Mouse (Mus musculus): Measurements from ENCODE around the gene St3gal6. TPM values are rescaled to one million over a fixed set of nuclear protein-coding genes. Genes with fewer than 3 reads are reported as not detected.
A peak's percentile ranks its signal among the peaks of the same experiment; 100 is the strongest.

Gene St3gal6
- 8.3 and 8.5 TPM in 2 replicates for polyA plus RNA-seq (2014; fragmentation: Nextera tagmentation; extraction: Ambion mirVana)

DNA sequence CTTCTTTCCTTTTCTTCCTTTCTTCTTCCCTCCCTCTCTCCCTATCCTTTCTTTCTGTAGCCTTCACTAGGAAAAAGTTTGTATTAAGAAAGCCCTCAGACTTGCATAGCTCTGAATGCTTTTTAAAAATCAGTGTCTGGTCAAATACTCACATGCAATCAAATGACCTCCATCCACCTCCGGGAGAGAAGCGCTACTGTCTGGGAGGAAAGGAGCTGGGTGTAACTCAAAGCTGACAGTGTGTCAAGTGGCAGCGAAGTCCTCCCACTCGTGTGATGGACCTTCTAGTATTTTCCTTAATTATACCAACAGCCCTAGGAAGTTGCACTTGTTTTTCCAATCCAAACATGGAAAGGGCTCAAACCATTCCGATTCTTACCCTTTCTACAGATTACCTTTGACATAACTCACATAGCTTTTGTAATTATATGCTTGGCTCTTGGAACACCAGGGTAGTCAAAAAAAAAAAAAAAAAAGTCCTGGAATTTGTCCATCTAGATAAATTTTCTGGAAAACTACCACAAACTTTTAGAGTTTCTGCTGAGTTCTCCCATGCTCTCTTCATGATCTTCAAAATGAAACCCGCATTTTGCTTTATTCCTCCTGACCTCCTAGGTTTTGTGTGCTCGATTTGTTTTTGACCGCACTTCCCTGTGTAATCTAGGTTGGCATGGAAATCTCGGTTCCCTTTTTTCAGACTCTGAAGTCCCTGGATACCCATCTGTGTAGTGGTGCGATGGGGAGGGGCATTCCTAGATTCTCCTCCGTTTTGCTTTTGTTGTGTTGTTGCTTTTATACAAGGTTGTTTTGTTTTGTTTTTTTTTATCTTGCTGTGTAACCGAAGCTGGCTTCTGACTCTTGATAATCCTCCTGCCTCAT is at the start of gene St3gal6:
Gene St3gal6 (minus strand): TSS at position 272 of the 879 bp plus-strand sequence.
- 90% methylated on average over 12 of the region's 12 CpGs for WGBS
- peaks cover 9% of the 10 kb centered on the region for H3K9me3 ChIP-seq (ENCODE audit: control insufficient read depth, low read length)
- peak within 1 kb of the TSS; percentile 66 for H3K27ac ChIP-seq (replicated peaks; ENCODE audit: low read depth, low read length)
- H3K4me1 ChIP-seq (ENCODE audit: control insufficient read depth, insufficient read depth, low read length), result no peaks in the 10 kb centered on the region
- H3K27me3 ChIP-seq (ENCODE audit: control insufficient read depth, insufficient read depth, low read length), result peaks cover 4% of the 10 kb centered on the region; the same call in 1 of the 2 replicates
- no peak for ATAC-seq (ENCODE audit: low FRiP score, low TSS enrichment)
- DNase-seq, result no peak
- H3K4me2 ChIP-seq (ENCODE audit: low read length), result peak within 1 kb of the TSS; percentile 95
- H3K9ac ChIP-seq (replicated peaks; ENCODE audit: low read length), result peak within 1 kb of the TSS; percentile 73
- peak within 1 kb of the TSS; percentile 78 for H3K4me3 ChIP-seq (replicated peaks; ENCODE audit: low read depth, low read length)
- no peaks in the 10 kb centered on the region for H3K36me3 ChIP-seq (ENCODE audit: control insufficient read depth, insufficient read depth, low read length)

- no peaks in the 10 kb centered on the region for H3K9me3 ChIP-seq (ENCODE audit: control insufficient read depth, low read length)
- no peak for DNase-seq
- no peaks in the 10 kb centered on the region for H3K36me3 ChIP-seq (ENCODE audit: control insufficient read depth, insufficient read depth, low read length)
- H3K4me2 ChIP-seq (ENCODE audit: low read length), result no peak overlapping the region
- no peaks in the 10 kb centered on the region for H3K27me3 ChIP-seq (ENCODE audit: control insufficient read depth, insufficient read depth, low read length)
- H3K27ac ChIP-seq (replicated peaks; ENCODE audit: low read depth, low read length), result no peak overlapping the region
- H3K9ac ChIP-seq (replicated peaks; ENCODE audit: low read length), result no peak overlapping the region
- ATAC-seq (ENCODE audit: low FRiP score, low TSS enrichment), result no peak
- no peak overlapping the region for H3K4me3 ChIP-seq (replicated peaks; ENCODE audit: low read depth, low read length)
- no peaks in the 10 kb centered on the region for H3K4me1 ChIP-seq (ENCODE audit: control insufficient read depth, insufficient read depth, low read length)
Observed at GRCm38 (mm10) chr16:58570694-58571264, 46.7 kb upstream of the St3gal6 start.

GRCm38 (mm10) chr16:58561196-58561595 is 37.2 kb upstream of the St3gal6 start:
- no peak overlapping the region for H3K27ac ChIP-seq (replicated peaks; ENCODE audit: low read depth, low read length)
- 90% methylated on average over 2 of the region's 2 CpGs for WGBS
- H3K4me1 ChIP-seq (ENCODE audit: control insufficient read depth, insufficient read depth, low read length), result no peaks in the 10 kb centered on the region
- no peaks in the 10 kb centered on the region for H3K27me3 ChIP-seq (ENCODE audit: control insufficient read depth, insufficient read depth, low read length)
- no peak overlapping the region for H3K4me2 ChIP-seq (ENCODE audit: low read length)
- no peak overlapping the region for H3K4me3 ChIP-seq (replicated peaks; ENCODE audit: low read depth, low read length)
- no peaks in the 10 kb centered on the region for H3K36me3 ChIP-seq (ENCODE audit: control insufficient read depth, insufficient read depth, low read length)
- DNase-seq (no peak), ATAC-seq (ENCODE audit: low FRiP score, low TSS enrichment) (no peak)
- H3K9ac ChIP-seq (replicated peaks; ENCODE audit: low read length), result no peak overlapping the region
- H3K9me3 ChIP-seq (ENCODE audit: control insufficient read depth, low read length), result no peaks in the 10 kb centered on the region

GRCm38 (mm10) chr16:58556067-58556830 is 32.2 kb upstream of the St3gal6 start:
- 77% methylated on average over 4 of the region's 4 CpGs for WGBS

GRCm38 (mm10) chr16:58554673-58555072 is 30.6 kb upstream of the St3gal6 start:
- no peaks in the 10 kb centered on the region for H3K9me3 ChIP-seq (ENCODE audit: control insufficient read depth, low read length)
- H3K9ac ChIP-seq (replicated peaks; ENCODE audit: low read length), result no peak overlapping the region
- H3K4me3 ChIP-seq (replicated peaks; ENCODE audit: low read depth, low read length), result no peak overlapping the region
- no peaks in the 10 kb centered on the region for H3K4me1 ChIP-seq (ENCODE audit: control insufficient read depth, insufficient read depth, low read length)
- no peaks in the 10 kb centered on the region for H3K36me3 ChIP-seq (ENCODE audit: control insufficient read depth, insufficient read depth, low read length)
- DNase-seq, result no peak
- 73% methylated on average over 1 of the region's 1 CpGs for WGBS
- no peak overlapping the region for H3K27ac ChIP-seq (replicated peaks; ENCODE audit: low read depth, low read length)
- no peak overlapping the region for H3K4me2 ChIP-seq (ENCODE audit: low read length)
- H3K27me3 ChIP-seq (ENCODE audit: control insufficient read depth, insufficient read depth, low read length), result no peaks in the 10 kb centered on the region
- no peak for ATAC-seq (ENCODE audit: low FRiP score, low TSS enrichment)

More at GRCm38 (mm10) chr16:58556067-58556830, 32.2 kb upstream of the St3gal6 start:
- H3K4me1 ChIP-seq (ENCODE audit: control insufficient read depth, insufficient read depth, low read length), result no peaks in the 10 kb centered on the region
- ATAC-seq (ENCODE audit: low FRiP score, low TSS enrichment), result no peak
- no peaks in the 10 kb centered on the region for H3K9me3 ChIP-seq (ENCODE audit: control insufficient read depth, low read length)
- DNase-seq, result no peak
- no peak overlapping the region for H3K27ac ChIP-seq (replicated peaks; ENCODE audit: low read depth, low read length)
- H3K9ac ChIP-seq (replicated peaks; ENCODE audit: low read length), result no peak overlapping the region
- no peaks in the 10 kb centered on the region for H3K27me3 ChIP-seq (ENCODE audit: control insufficient read depth, insufficient read depth, low read length)
- no peaks in the 10 kb centered on the region for H3K36me3 ChIP-seq (ENCODE audit: control insufficient read depth, insufficient read depth, low read length)
- H3K4me3 ChIP-seq (replicated peaks; ENCODE audit: low read depth, low read length), result no peak overlapping the region
- H3K4me2 ChIP-seq (ENCODE audit: low read length), result no peak overlapping the region

DNA sequence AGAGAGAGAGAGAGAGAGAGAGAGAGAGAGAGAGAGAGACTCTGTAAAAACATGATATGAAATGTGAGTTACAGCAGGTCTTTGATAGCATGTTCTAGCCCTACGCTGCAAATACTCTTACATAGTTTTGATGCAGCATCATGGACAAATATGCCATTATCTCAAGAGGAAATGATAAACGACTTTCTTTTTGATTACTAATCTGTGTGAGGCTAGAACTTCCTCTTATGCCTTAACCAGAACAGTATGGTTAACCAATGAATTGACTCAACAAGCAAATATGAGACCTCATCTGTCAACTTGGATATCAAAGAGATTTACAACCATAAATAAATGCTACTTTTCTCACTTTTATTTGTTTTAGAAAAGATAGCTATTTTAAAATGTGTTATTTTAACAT is 24.0 kb upstream of the St3gal6 start:
- Histone ChIP-seq H3K4me1 (ENCODE audit: control insufficient read depth, insufficient read depth, low read length) (no peaks in the 10 kb centered on the region), H3K4me2 (ENCODE audit: low read length) (no peak overlapping the region), H3K27ac (replicated peaks; ENCODE audit: low read depth, low read length) (no peak overlapping the region), H3K9me3 (ENCODE audit: control insufficient read depth, low read length) (no peaks in the 10 kb centered on the region), H3K4me3 (replicated peaks; ENCODE audit: low read depth, low read length) (no peak overlapping the region), H3K9ac (replicated peaks; ENCODE audit: low read length) (no peak overlapping the region), H3K36me3 (ENCODE audit: control insufficient read depth, insufficient read depth, low read length) (no peaks in the 10 kb centered on the region), H3K27me3 (ENCODE audit: control insufficient read depth, insufficient read depth, low read length) (no peaks in the 10 kb centered on the region)
- DNase-seq (no peak), ATAC-seq (ENCODE audit: low FRiP score, low TSS enrichment) (no peak)
- WGBS, result 80% methylated on average over 2 of the region's 2 CpGs

GRCm38 (mm10) chr16:58546128-58546527 is 22.1 kb upstream of the St3gal6 start:
- H3K4me2 ChIP-seq (ENCODE audit: low read length), result no peak overlapping the region
- no peaks in the 10 kb centered on the region for H3K9me3 ChIP-seq (ENCODE audit: control insufficient read depth, low read length)
- ATAC-seq (ENCODE audit: low FRiP score, low TSS enrichment) (no peak), DNase-seq (no peak)
- no peaks in the 10 kb centered on the region for H3K27me3 ChIP-seq (ENCODE audit: control insufficient read depth, insufficient read depth, low read length)
- no peak overlapping the region for H3K27ac ChIP-seq (replicated peaks; ENCODE audit: low read depth, low read length)
- no peak overlapping the region for H3K9ac ChIP-seq (replicated peaks; ENCODE audit: low read length)
- H3K4me3 ChIP-seq (replicated peaks; ENCODE audit: low read depth, low read length), result no peak overlapping the region
- no peaks in the 10 kb centered on the region for H3K36me3 ChIP-seq (ENCODE audit: control insufficient read depth, insufficient read depth, low read length)
- no peaks in the 10 kb centered on the region for H3K4me1 ChIP-seq (ENCODE audit: control insufficient read depth, insufficient read depth, low read length)
- WGBS, result 75% methylated on average over 1 of the region's 1 CpGs

DNA sequence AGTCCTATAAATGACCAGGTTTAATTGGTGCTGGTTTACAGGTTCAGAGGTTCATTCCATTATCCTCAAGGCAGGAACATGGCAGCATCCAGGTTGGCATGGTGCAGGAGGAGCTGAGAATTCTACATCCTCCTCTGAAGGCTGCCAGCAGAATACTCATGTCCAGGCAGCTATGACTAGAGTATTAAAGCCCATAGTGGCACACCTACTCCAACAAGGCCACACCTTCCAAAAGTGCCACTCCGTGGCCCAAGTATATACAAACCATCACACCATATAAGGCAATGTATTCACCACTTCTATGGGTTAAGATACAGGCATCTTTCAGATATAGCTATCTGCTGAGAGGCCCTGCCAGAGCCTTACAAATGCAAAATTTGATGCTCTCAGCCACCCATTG is 15.4 kb upstream of the St3gal6 start:
- Histone ChIP-seq H3K27me3 (ENCODE audit: control insufficient read depth, insufficient read depth, low read length) (no peaks in the 10 kb centered on the region), H3K4me3 (replicated peaks; ENCODE audit: low read depth, low read length) (no peak overlapping the region), H3K4me2 (ENCODE audit: low read length) (no peak overlapping the region), H3K9ac (replicated peaks; ENCODE audit: low read length) (no peak overlapping the region), H3K9me3 (ENCODE audit: control insufficient read depth, low read length) (no peaks in the 10 kb centered on the region), H3K27ac (replicated peaks; ENCODE audit: low read depth, low read length) (no peak overlapping the region), H3K4me1 (ENCODE audit: control insufficient read depth, insufficient read depth, low read length) (no peaks in the 10 kb centered on the region), H3K36me3 (ENCODE audit: control insufficient read depth, insufficient read depth, low read length) (no peaks in the 10 kb centered on the region)
- DNase-seq (no peak), ATAC-seq (ENCODE audit: low FRiP score, low TSS enrichment) (no peak)
- WGBS, result 89% methylated on average over 1 of the region's 1 CpGs
